Mouse (Mus musculus) ES-CJ7 (cell line): Measurements from ENCODE around the gene Klra17.
"Not testable (repeated sequence)": the region's sequence is repeated elsewhere in the genome, so short reads cannot be mapped to it uniquely, and the experiment has no call there.

Experiments
- DNase-seq: peaks from one replicate; pipeline ENCODE4 v3.0.0; 2011; ENCODE audit warnings: low read depth, low spot score

Klra17 gene

GRCm38 (mm10) chr6:129876549-129876948 is at the start of gene Klra17:
Klra17 (minus strand) TSS chr6:129876672.
- DNase-seq = no peak

DNA sequence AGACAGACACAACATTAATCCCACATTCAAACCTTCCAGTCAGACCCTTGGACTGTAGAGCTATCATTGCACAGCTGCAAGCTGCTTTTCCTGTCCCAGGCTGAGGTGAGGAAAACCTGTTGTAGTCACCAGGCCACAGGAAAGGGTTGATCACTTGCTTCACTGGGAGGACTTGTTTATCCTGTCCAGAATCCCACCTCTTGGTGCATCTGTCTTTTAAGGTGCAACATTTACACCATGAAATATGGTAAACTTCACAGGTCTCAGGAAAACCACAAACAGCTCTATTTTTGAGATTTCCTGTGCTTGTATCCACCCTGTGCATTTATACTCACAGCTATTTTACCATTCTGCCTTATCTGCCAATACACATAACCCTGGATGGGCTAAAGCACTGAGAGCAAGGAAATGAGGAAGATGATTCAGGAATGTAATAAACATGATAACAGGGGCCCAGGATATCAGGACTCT is 41.0 kb upstream of the Klra17 start, which contains the start of gene Klra5:
Gene Klra5 (minus strand): TSS at position 175 of the 471 bp plus-strand sequence.
- DNase-seq = not testable (repeated sequence)

- DNase-seq = no peak
Observed at GRCm38 (mm10) chr6:129916996-129917395, 40.5 kb upstream of the Klra17 start.

GRCm38 (mm10) chr6:129882525-129882924 is 6.1 kb upstream of the Klra17 start:
- DNase-seq = no peak

DNA sequence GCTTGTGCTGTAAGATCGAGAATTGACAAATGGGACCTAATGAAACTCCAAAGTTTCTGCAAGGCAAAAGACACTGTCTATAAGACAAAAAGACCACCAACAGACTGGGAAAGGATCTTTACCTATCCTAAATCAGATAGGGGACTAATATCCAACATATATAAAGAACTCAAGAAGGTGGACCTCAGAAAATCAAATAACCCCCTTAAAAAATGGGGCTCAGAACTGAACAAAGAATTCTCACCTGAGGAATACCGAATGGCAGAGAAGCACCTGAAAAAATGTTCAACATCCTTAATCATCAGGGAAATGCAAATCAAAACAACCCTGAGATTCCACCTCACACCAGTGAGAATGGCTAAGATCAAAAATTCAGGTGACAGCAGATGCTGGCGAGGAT is 14.1 kb downstream of the Klra17 start, which contains the start of gene Gm17631:
Gene Gm17631 (plus strand): TSS at position 301 of the 400 bp plus-strand sequence.
- DNase-seq = not testable (repeated sequence)

DNA sequence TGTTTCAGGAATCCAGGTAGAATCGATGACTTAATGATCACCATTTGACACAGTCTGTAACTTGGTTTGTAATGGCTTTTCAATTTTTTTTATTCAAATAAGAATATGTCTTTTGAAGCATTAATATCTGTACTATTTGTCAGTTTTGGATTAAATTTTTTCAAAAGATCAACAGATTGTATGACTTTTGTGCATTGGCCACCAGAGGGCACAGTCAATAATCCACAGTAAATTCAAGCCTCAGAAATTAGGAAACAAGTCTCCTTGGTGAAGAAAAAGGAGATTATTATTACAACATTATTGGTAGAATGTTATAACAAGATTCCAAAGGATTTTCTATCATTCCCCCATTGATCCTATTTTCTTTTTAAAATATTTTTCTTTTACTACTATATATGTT is 50.9 kb downstream of the Klra17 start:
- DNase-seq = no peak

GRCm38 (mm10) chr6:129824004-129824403 is 52.5 kb downstream of the Klra17 start:
- no peak for DNase-seq

DNA sequence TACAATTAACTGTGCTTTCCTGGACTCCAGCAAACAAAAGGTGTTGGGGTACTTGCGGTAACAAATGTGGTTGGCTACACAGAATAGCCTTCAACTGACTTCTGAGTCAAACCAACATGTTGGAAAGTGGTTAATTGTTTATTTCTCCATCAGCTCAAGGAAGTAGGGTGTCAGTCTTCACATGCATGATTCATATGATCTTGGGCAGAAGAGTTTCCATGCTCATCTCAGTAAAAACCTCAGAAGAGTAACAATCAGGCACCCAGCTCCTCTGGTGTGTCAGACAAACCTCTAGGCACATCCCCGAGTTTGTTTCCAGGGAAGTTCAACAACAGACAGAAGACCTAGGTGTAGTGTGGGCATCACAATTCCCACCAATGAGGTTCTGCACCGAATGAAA is 58.7 kb downstream of the Klra17 start:
- no peak for DNase-seq

DNA sequence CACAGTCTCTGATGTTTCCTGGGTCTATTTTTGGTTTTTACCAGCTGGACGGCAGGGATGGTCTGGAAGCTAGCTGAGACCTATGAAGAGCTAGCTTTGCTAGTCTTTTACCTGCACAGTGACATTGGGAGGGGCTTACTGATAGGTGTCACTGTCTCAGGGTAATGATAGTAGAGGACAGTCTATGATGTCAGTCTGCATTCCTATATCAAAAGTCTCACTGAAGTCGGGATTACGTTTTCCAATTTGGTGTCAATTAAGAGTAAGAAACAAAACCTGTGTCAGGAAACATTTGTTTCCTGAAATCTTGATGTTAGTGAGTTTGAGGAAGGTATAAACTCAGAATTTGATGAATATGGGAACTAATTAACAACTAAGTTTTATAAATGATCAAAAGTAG is 92.3 kb downstream of the Klra17 start, which contains the start of gene Gm156:
Gene Gm156 (minus strand): TSS at position 101 of the 400 bp plus-strand sequence.
- DNase-seq = not testable (repeated sequence)
